Mouse (Mus musculus) heart, postnatal 14 days (tissue): Measurements from ENCODE around the gene Arf5. TPM values are rescaled to one million over a fixed set of nuclear protein-coding genes. Genes with fewer than 3 reads are reported as not detected.

Source experiments
- DNase-seq, 2 experiments: peaks; one replicate each; pipeline ENCODE4 v3.0.0; 2021 to 2022
- intact Hi-C: fragments of 180-260 bp; cut with DNase I; formaldehyde crosslinking; loops from one replicate; pipeline ENCODE4 v1.15.1; 2025
- long read RNA-seq, 2 experiments: library from polyadenylated mRNA; stranded (forward); transcript quantifications; one replicate each; pipeline ENCODE4 v2.0.0; 2021
- total RNA-seq, 2 experiments: library from RNA; stranded (reverse); gene quantifications; 2 replicates each; pipeline ENCODE4 v1.2.3; 2021

Gene Arf5
- total RNA-seq = 100 to 1,000 TPM; 172 to 176 TPM
- long read RNA-seq, experiment 1, transcript Arf5-201 (6 exons, 1,116 nt) = major isoform, 342 of 359 reads
- long read RNA-seq, experiment 1, partial matches to known transcripts = 9 of 359 reads
- long read RNA-seq, experiment 1, other reads (novel, unspliced or antisense) = 6 of 359 reads
- long read RNA-seq, experiment 2, transcript Arf5-201 (6 exons, 1,116 nt) = major isoform, 224 of 231 reads
- long read RNA-seq, experiment 2, partial matches to known transcripts = 5 of 231 reads
- long read RNA-seq, experiment 2, other reads (novel, unspliced or antisense) = 2 of 231 reads

- DNase-seq = peak; percentile 98 to 99
- intact Hi-C loops = loop anchor here (5.0 kb wide), 1 partner anchor 161 kb away; no protein-coding TSS in a partner anchor
These were observed at the start of gene Arf5 for GRCm38 (mm10) chr6:28423313-28423712. Arf5 (plus strand) TSS chr6:28423560.

GRCm38 (mm10) chr6:28381983-28382382 is 41.4 kb upstream of the Arf5 start:
- no peak for DNase-seq
- intact Hi-C loops = loop anchor here (10.0 kb wide), 1 partner anchor 73 kb away; no protein-coding TSS in a partner anchor

GRCm38 (mm10) chr6:28385169-28385568 is 38.2 kb upstream of the Arf5 start:
- intact Hi-C loops = loop anchor here (10.0 kb wide), 1 partner anchor 70 kb away; no protein-coding TSS in a partner anchor

GRCm38 (mm10) chr6:28389038-28389437 is 34.3 kb upstream of the Arf5 start:
- no peak for DNase-seq
- intact Hi-C loops = loop anchor here (10.0 kb wide), 1 partner anchor 66 kb away; no protein-coding TSS in a partner anchor

More at GRCm38 (mm10) chr6:28385169-28385568, 38.2 kb upstream of the Arf5 start:
- DNase-seq = no peak

- no peak for DNase-seq
- intact Hi-C loops = no loop called here
These were observed 27.1 kb upstream of the Arf5 start for GRCm38 (mm10) chr6:28396051-28396852.

- intact Hi-C loops = no loop called here
- no peak for DNase-seq
These were observed 26.4 kb upstream of the Arf5 start for GRCm38 (mm10) chr6:28396853-28397457.

- intact Hi-C loops = no loop called here
These were observed 25.6 kb upstream of the Arf5 start, which contains the start of gene Zfp800 for GRCm38 (mm10) chr6:28397681-28398203. Zfp800 (minus strand) TSS chr6:28398005.

GRCm38 (mm10) chr6:28398726-28399125 is 24.6 kb upstream of the Arf5 start:
- no peak for DNase-seq
- intact Hi-C loops = no loop called here

More at GRCm38 (mm10) chr6:28397681-28398203, 25.6 kb upstream of the Arf5 start, which contains the start of gene Zfp800:
- no peak for DNase-seq

- intact Hi-C loops = no loop called here
- no peak for DNase-seq
These were observed 23.6 kb upstream of the Arf5 start for GRCm38 (mm10) chr6:28399791-28400190.

- DNase-seq = peak in 1 of 2 experiments; percentile 34
- intact Hi-C loops = no loop called here
These were observed 13.3 kb upstream of the Arf5 start for GRCm38 (mm10) chr6:28410053-28410452.

- intact Hi-C loops = no loop called here
- no peak for DNase-seq
These were observed 12.1 kb upstream of the Arf5 start for GRCm38 (mm10) chr6:28411236-28411635.

GRCm38 (mm10) chr6:28416981-28417380 is 6.4 kb upstream of the Arf5 start:
- intact Hi-C loops = no loop called here
- DNase-seq = peak in 1 of 2 experiments; percentile 11

GRCm38 (mm10) chr6:28418449-28418848 is 4.9 kb upstream of the Arf5 start:
- DNase-seq = peak; percentile 93 to 94
- intact Hi-C loops = no loop called here

GRCm38 (mm10) chr6:28419673-28420072 is 3.7 kb upstream of the Arf5 start:
- intact Hi-C loops = loop anchor here (5.0 kb wide), 1 partner anchor 157 kb away; no protein-coding TSS in a partner anchor

GRCm38 (mm10) chr6:28420361-28420760 is 3.0 kb upstream of the Arf5 start:
- intact Hi-C loops = loop anchor here (5.0 kb wide), 1 partner anchor 158 kb away; no protein-coding TSS in a partner anchor
- DNase-seq = no peak

More at GRCm38 (mm10) chr6:28419673-28420072, 3.7 kb upstream of the Arf5 start:
- no peak for DNase-seq

- DNase-seq = no peak
- intact Hi-C loops = loop anchor here (5.0 kb wide), 1 partner anchor 159 kb away; no protein-coding TSS in a partner anchor
These were observed 2.5 kb upstream of the Arf5 start for GRCm38 (mm10) chr6:28420865-28421264.

GRCm38 (mm10) chr6:28421469-28422000 is 1.8 kb upstream of the Arf5 start:
- DNase-seq = peak; percentile 95 to 97
- intact Hi-C loops = loop anchor here (5.0 kb wide), 1 partner anchor 159 kb away; no protein-coding TSS in a partner anchor

GRCm38 (mm10) chr6:28422651-28423290 is 589 bp upstream of the Arf5 start:
- DNase-seq = no peak
- intact Hi-C loops = loop anchor here (5.0 kb wide), 1 partner anchor 160 kb away; no protein-coding TSS in a partner anchor
